Mouse (Mus musculus): ENCODE measurements at regions not wholly inside any gene's neighbourhood (a gene's known extent, or its start where the extent isn't known, plus 50 kb on each side); places are given as distances from the start of the nearest gene placed in this dataset.

GRCm38 (mm10) chr2:172699654-172700053, 150.3 kb downstream of the Tfap2c start:
- DNase-seq (ENCODE audit: low spot score in 2 of 2), result no peak

- no peak for DNase-seq (ENCODE audit: low spot score in 2 of 2)
Observed at GRCm38 (mm10) chr2:172710641-172711040, 161.2 kb downstream of the Tfap2c start.

GRCm38 (mm10) chr2:172726701-172727100, 177.3 kb downstream of the Tfap2c start:
- no peak for DNase-seq (ENCODE audit: low spot score in 2 of 2)

GRCm38 (mm10) chr2:172727576-172727975, 178.2 kb downstream of the Tfap2c start:
- no peak for DNase-seq (ENCODE audit: low spot score in 2 of 2)

- DNase-seq (ENCODE audit: low spot score in 2 of 2), result peak in 1 of 2 experiments; percentile 21
Observed at GRCm38 (mm10) chr2:172728240-172728821, 178.9 kb downstream of the Tfap2c start.

- no peak for DNase-seq (ENCODE audit: low spot score in 2 of 2)
Observed at GRCm38 (mm10) chr2:172729151-172729550, 179.8 kb downstream of the Tfap2c start.

- DNase-seq (ENCODE audit: low spot score in 2 of 2), result no peak
Observed at GRCm38 (mm10) chr2:172729741-172730140, 180.3 kb downstream of the Tfap2c start.

- DNase-seq (ENCODE audit: low spot score in 2 of 2), result no peak
Observed at GRCm38 (mm10) chr2:172731408-172731807, 182.0 kb downstream of the Tfap2c start.

- DNase-seq (ENCODE audit: low spot score in 2 of 2), result no peak
Observed at GRCm38 (mm10) chr2:172732453-172733210, 183.2 kb downstream of the Tfap2c start.

- no peak for DNase-seq (ENCODE audit: low spot score in 2 of 2)
Observed at GRCm38 (mm10) chr2:172733403-172733995, 184.1 kb downstream of the Tfap2c start.

GRCm38 (mm10) chr2:172735621-172736020, 186.2 kb downstream of the Tfap2c start:
- no peak for DNase-seq (ENCODE audit: low spot score in 2 of 2)

GRCm38 (mm10) chr2:172739041-172739491, 189.7 kb downstream of the Tfap2c start:
- DNase-seq (ENCODE audit: low spot score in 2 of 2), result no peak

- no peak for DNase-seq (ENCODE audit: low spot score in 2 of 2)
Observed at GRCm38 (mm10) chr2:172739529-172739928, 190.1 kb downstream of the Tfap2c start.

- DNase-seq (ENCODE audit: low spot score in 2 of 2), result no peak
Observed at GRCm38 (mm10) chr2:172751364-172751763, 188.8 kb downstream of the Bmp7 start.

GRCm38 (mm10) chr2:172755686-172756471, 184.2 kb downstream of the Bmp7 start:
- no peak for DNase-seq (ENCODE audit: low spot score in 2 of 2)

GRCm38 (mm10) chr2:172756472-172756860, 183.7 kb downstream of the Bmp7 start:
- no peak for DNase-seq (ENCODE audit: low spot score in 2 of 2)

- DNase-seq (ENCODE audit: low spot score in 2 of 2), result peak; percentile 50 to 76
Observed at GRCm38 (mm10) chr2:172758497-172758896, 181.6 kb downstream of the Bmp7 start.

GRCm38 (mm10) chr2:172765260-172765659, 174.9 kb downstream of the Bmp7 start:
- DNase-seq (ENCODE audit: low spot score in 2 of 2), result no peak

- DNase-seq (ENCODE audit: low spot score in 2 of 2), result no peak
Observed at GRCm38 (mm10) chr2:172766403-172766802, 173.7 kb downstream of the Bmp7 start.

- DNase-seq (ENCODE audit: low spot score in 2 of 2), result no peak
Observed at GRCm38 (mm10) chr2:172768756-172769155, 171.4 kb downstream of the Bmp7 start.

GRCm38 (mm10) chr2:172770061-172770460, 170.1 kb downstream of the Bmp7 start:
- DNase-seq (ENCODE audit: low spot score in 2 of 2), result no peak

- DNase-seq (ENCODE audit: low spot score in 2 of 2), result no peak
Observed at GRCm38 (mm10) chr2:172770606-172771005, 169.5 kb downstream of the Bmp7 start.
